Mouse (Mus musculus): ENCODE measurements around the gene Togaram1. TPM values are rescaled to one million over a fixed set of nuclear protein-coding genes. Genes with fewer than 3 reads are reported as not detected.

Gene Togaram1
- polyA plus RNA-seq, 1 experiment = 3.5 TPM

DNA sequence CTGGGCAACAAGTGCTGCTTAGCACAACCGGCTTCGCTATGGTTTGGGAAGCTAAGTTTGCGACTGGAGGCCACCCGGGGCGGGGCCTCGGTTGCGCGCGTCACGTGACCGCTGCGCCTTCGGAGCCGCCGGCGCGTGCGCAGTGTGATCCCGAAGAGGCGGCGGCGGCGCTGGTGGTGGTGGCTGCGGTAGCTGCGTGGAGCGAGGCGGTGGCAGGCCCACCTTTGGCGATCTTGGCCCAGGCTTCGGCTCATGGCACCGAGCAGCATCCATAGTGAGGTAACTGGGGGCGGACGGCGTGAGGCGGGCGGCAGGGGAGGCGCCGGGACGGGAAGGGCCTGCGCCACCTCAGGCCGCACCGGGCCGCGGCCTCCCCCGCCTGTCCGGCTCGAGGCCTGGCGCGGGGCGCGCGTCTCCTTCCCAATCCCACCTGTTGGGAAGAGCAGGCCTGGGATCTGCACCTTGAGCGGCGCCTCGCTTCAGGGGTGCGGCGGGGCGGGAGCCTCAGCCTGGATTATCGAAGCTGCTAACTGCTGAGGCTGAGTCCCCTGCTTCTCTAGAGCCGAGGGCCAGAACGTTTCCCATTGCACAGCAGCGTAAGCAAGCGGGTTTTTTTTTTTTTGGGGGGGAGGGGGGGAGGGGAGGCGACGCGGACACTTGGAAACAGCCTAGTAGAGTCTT, 70.7 kb downstream of the Togaram1 start, which contains the start of gene Prpf39:
Gene Prpf39 (plus strand): TSS at position 144 of the 681 bp plus-strand sequence.
- Histone ChIP-seq H3K4me3 (peak within 1 kb of the TSS; percentile 68), H3K79me2 (ENCODE audit: control insufficient read depth, insufficient read depth) (peaks cover 50% of the 10 kb centered on the region), H3ac (ENCODE audit: control insufficient read depth, insufficient read length) (peak within 1 kb of the TSS; percentile 68), H3K36me3 (ENCODE audit: control insufficient read depth, insufficient read depth) (peaks cover 5% of the 10 kb centered on the region), H3K4me2 (ENCODE audit: low read depth) (peak within 1 kb of the TSS; percentile 88), H3K27me3 (ENCODE audit: control insufficient read depth, insufficient read depth, insufficient read length) (no peaks in the 10 kb centered on the region)
- TF ChIP-seq POLR2AphosphoS2 (IDR thresholded peaks at IDR 0.05; ENCODE audit: insufficient read length, low read depth) (peak; percentile 97), SRF (IDR thresholded peaks at IDR 0.05; ENCODE audit: control insufficient read depth, insufficient read length, low read depth) (no peak), E2F4 (IDR thresholded peaks at IDR 0.05; ENCODE audit: insufficient read depth) (no peak), POLR2A (IDR thresholded peaks at IDR 0.05; ENCODE audit: insufficient read length, low read depth) (peak; percentile 99), CEBPB (IDR thresholded peaks at IDR 0.05; ENCODE audit: insufficient read depth, poor library complexity, severe bottlenecking) (no peak), MYOG (IDR thresholded peaks at IDR 0.05; ENCODE audit: control insufficient read depth in 1 of 3, insufficient read depth in 1 of 3, insufficient read length in 2 of 3, low read depth in 2 of 3) (peak in 1 of 3 experiments; percentile 2), TCF12 (IDR thresholded peaks at IDR 0.05; ENCODE audit: insufficient read depth, poor library complexity, severe bottlenecking) (no peak), USF1 (IDR thresholded peaks at IDR 0.05; ENCODE audit: low read depth) (peak; percentile 97), TCF3 (IDR thresholded peaks at IDR 0.05; ENCODE audit: insufficient read length, low read depth) (peak; percentile 4), MAX (IDR thresholded peaks at IDR 0.05; ENCODE audit: low read depth) (no peak), REST (IDR thresholded peaks at IDR 0.05; ENCODE audit: insufficient read depth, insufficient read length) (peak; percentile 5), MYOD1 (IDR thresholded peaks at IDR 0.05; ENCODE audit: control insufficient read depth in 1 of 3, insufficient read length in 2 of 3, low read depth in 2 of 3) (peak in 2 of 3 experiments; percentile 13 to 47)

DNA sequence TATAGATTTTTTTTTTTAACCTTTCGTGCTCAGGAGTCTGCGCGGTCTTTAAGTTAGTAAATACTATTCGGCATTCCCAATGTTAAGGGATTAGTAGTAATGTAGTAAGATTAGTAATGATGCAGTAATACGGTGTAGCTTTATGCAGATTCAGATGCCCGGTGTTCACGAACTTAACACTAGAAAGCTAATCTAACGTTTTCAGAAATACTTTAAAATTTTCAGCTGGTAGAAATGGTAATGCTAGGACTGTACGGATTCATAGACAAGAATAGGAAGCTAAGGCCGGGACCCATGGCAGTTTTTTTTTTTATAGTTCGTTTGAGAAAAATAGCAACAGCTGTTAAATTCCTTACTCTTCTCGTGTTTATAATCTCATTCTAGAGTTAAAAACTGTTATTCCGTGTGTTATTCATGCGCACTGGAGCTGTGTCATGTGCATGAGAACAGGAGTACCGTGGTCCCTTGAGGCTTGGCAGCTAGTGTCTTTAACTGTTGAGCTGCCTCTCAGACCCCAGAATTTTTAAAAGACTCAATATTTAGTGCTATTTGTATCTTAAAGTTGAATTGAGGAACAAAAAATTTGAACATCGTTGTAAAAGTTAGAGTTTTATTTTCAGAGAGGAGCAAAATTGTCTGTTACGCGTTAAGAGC, 71.4 kb downstream of the Togaram1 start:
- H3K4me3 ChIP-seq = peak overlapping the region; percentile 68
- H3K4me2 ChIP-seq (ENCODE audit: low read depth) = peak overlapping the region; percentile 88
- TF ChIP-seq POLR2AphosphoS2 (IDR thresholded peaks at IDR 0.05; ENCODE audit: insufficient read length, low read depth) (no peak), REST (IDR thresholded peaks at IDR 0.05; ENCODE audit: insufficient read depth, insufficient read length) (no peak), CEBPB (IDR thresholded peaks at IDR 0.05; ENCODE audit: insufficient read depth, poor library complexity, severe bottlenecking) (no peak), USF1 (IDR thresholded peaks at IDR 0.05; ENCODE audit: low read depth) (no peak), MYOG (IDR thresholded peaks at IDR 0.05; ENCODE audit: control insufficient read depth in 1 of 3, insufficient read depth in 1 of 3, insufficient read length in 2 of 3, low read depth in 2 of 3) (no peak), TCF12 (IDR thresholded peaks at IDR 0.05; ENCODE audit: insufficient read depth, poor library complexity, severe bottlenecking) (no peak), MYOD1 (IDR thresholded peaks at IDR 0.05; ENCODE audit: control insufficient read depth in 1 of 3, insufficient read length in 2 of 3, low read depth in 2 of 3) (no peak), POLR2A (IDR thresholded peaks at IDR 0.05; ENCODE audit: insufficient read length, low read depth) (no peak), MAX (IDR thresholded peaks at IDR 0.05; ENCODE audit: low read depth) (no peak), E2F4 (IDR thresholded peaks at IDR 0.05; ENCODE audit: insufficient read depth) (no peak), SRF (IDR thresholded peaks at IDR 0.05; ENCODE audit: control insufficient read depth, insufficient read length, low read depth) (no peak)
- H3K36me3 ChIP-seq (ENCODE audit: control insufficient read depth, insufficient read depth) = peaks cover 9% of the 10 kb centered on the region
- H3ac ChIP-seq (ENCODE audit: control insufficient read depth, insufficient read length) = peak overlapping the region; percentile 68
- H3K79me2 ChIP-seq (ENCODE audit: control insufficient read depth, insufficient read depth) = peaks cover 57% of the 10 kb centered on the region
- H3K27me3 ChIP-seq (ENCODE audit: control insufficient read depth, insufficient read depth, insufficient read length) = no peaks in the 10 kb centered on the region

DNA sequence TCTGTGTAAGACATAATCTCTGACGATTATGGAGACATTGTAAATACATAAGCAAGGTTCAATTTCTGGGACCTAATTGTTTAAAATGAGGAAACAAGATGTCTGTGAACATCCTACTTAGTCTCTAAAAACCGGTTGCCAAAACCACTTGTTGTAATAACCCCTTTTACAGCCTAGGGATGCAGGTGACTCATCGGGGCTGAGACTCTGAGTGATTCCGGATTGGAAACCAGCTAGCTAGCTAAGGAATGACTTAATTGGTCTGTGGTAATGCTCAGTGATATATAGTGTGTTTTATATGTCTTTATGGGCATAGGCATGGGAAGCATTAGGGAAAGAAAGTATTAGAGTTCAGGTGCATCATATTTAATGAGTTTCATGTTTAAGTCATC, 71.9 kb downstream of the Togaram1 start:
- Histone ChIP-seq H3K27me3 (ENCODE audit: control insufficient read depth, insufficient read depth, insufficient read length) (no peaks in the 10 kb centered on the region), H3K4me3 (peak overlapping the region; percentile 68), H3ac (ENCODE audit: control insufficient read depth, insufficient read length) (no peak overlapping the region), H3K79me2 (ENCODE audit: control insufficient read depth, insufficient read depth) (peaks cover 62% of the 10 kb centered on the region), H3K4me2 (ENCODE audit: low read depth) (peak overlapping the region; percentile 88), H3K36me3 (ENCODE audit: control insufficient read depth, insufficient read depth) (peaks cover 10% of the 10 kb centered on the region)
- TF ChIP-seq USF1 (IDR thresholded peaks at IDR 0.05; ENCODE audit: low read depth) = no peak

DNA sequence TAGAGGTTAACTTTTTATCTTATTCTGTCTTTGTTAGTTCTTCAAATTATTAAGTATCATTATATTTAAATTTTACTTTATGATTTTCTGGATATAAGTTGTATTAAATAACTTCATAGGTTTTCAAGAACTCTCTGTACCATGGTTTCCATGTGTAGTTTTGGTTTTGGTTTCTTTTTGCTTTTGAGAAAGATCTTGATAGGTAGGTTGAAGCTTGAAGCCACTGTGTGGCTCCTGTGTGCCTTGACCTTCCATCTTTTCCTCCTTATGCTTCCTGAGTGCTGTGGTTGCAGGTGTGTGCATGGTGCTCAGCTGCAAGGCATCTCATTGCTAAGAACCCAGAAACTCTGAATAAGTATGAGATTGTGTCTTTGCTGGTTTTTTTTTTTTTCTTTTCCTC, 83.2 kb downstream of the Togaram1 start:
- H3K27me3 ChIP-seq (ENCODE audit: control insufficient read depth, insufficient read depth, insufficient read length) = no peaks in the 10 kb centered on the region
- TF ChIP-seq TCF3 (IDR thresholded peaks at IDR 0.05; ENCODE audit: insufficient read length, low read depth) = no peak
- TF ChIP-seq POLR2AphosphoS2 (IDR thresholded peaks at IDR 0.05; ENCODE audit: insufficient read length, low read depth) = no peak
- no peak for TF ChIP-seq TCF12 (IDR thresholded peaks at IDR 0.05; ENCODE audit: insufficient read depth, poor library complexity, severe bottlenecking)
- no peak for TF ChIP-seq USF1 (IDR thresholded peaks at IDR 0.05; ENCODE audit: low read depth)
- no peak for TF ChIP-seq E2F4 (IDR thresholded peaks at IDR 0.05; ENCODE audit: insufficient read depth)
- no peak for TF ChIP-seq MAX (IDR thresholded peaks at IDR 0.05; ENCODE audit: low read depth)
- TF ChIP-seq POLR2A (IDR thresholded peaks at IDR 0.05; ENCODE audit: insufficient read length, low read depth) = no peak
- TF ChIP-seq MYOD1 (IDR thresholded peaks at IDR 0.05; ENCODE audit: control insufficient read depth in 1 of 3, insufficient read length in 2 of 3, low read depth in 2 of 3) = no peak
- no peak overlapping the region for H3K4me2 ChIP-seq (ENCODE audit: low read depth)
- H3K79me2 ChIP-seq (ENCODE audit: control insufficient read depth, insufficient read depth) = peaks cover 45% of the 10 kb centered on the region
- no peak overlapping the region for H3ac ChIP-seq (ENCODE audit: control insufficient read depth, insufficient read length)
- H3K36me3 ChIP-seq (ENCODE audit: control insufficient read depth, insufficient read depth) = peaks cover 33% of the 10 kb centered on the region
- no peak overlapping the region for H3K4me3 ChIP-seq

DNA sequence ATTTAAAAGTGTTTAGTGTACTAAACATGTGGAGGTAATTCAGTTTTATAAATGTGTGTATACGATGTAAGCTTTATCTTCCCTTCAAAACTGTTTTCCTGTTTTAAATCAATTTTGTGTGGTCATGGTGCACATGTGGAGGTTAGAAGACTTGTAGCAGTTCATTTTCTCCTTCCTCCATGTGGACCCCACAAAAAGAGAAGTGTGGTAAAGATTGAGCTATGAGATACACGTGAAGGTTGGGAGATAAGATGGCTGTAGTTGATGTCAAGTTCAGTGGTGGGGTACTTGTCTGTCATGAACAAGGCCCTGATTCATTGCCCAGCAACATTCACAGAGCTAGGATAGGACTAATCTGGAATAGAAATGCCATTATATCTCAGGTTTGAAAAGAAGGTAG, 92.6 kb downstream of the Togaram1 start:
- Histone ChIP-seq H3K4me3 (no peak overlapping the region), H3K36me3 (ENCODE audit: control insufficient read depth, insufficient read depth) (peaks cover 91% of the 10 kb centered on the region), H3K27me3 (ENCODE audit: control insufficient read depth, insufficient read depth, insufficient read length) (no peaks in the 10 kb centered on the region), H3K79me2 (ENCODE audit: control insufficient read depth, insufficient read depth) (no peaks in the 10 kb centered on the region), H3ac (ENCODE audit: control insufficient read depth, insufficient read length) (no peak overlapping the region), H3K4me2 (ENCODE audit: low read depth) (no peak overlapping the region)
- TF ChIP-seq POLR2A (IDR thresholded peaks at IDR 0.05; ENCODE audit: insufficient read length, low read depth) (no peak), CEBPB (IDR thresholded peaks at IDR 0.05; ENCODE audit: insufficient read depth, poor library complexity, severe bottlenecking) (no peak), REST (IDR thresholded peaks at IDR 0.05; ENCODE audit: insufficient read depth, insufficient read length) (no peak), USF1 (IDR thresholded peaks at IDR 0.05; ENCODE audit: low read depth) (no peak)
